Mouse (Mus musculus) embryonic facial prominence, embryonic 12.5 days (tissue): ENCODE measurements around the gene Usp10. TPM values are rescaled to one million over a fixed set of nuclear protein-coding genes. Genes with fewer than 3 reads are reported as not detected.

ENCODE experiments used
- ATAC-seq: fragments of 200-750 bp; cut with Nextera tagmentation; 2 replicates; pipeline ENCODE4 v1.8.0; 2017; ENCODE audit not compliant: insufficient number of reproducible peaks, insufficient read depth, low FRiP score, low TSS enrichment
- H3K27ac ChIP-seq: fragments of 300-500 bp; sonication (generic); 2 replicates; pipeline ENCODE4 v1.5.1; 2016; ENCODE audit warnings: mild to moderate bottlenecking
- H3K27me3 ChIP-seq: fragments of 300-500 bp; sonication (generic); 2 replicates; pipeline ENCODE4 v1.6.1; 2016; ENCODE audit warnings: mild to moderate bottlenecking, moderate library complexity
- H3K36me3 ChIP-seq: fragments of 300-500 bp; sonication (generic); 2 replicates; pipeline ENCODE4 v1.6.1; 2016; ENCODE audit warnings: mild to moderate bottlenecking
- H3K4me1 ChIP-seq: fragments of 300-500 bp; sonication (generic); 2 replicates; pipeline ENCODE4 v1.6.1; 2016
- H3K4me2 ChIP-seq: fragments of 300-500 bp; sonication (generic); replicated peaks from 2 replicates; pipeline ENCODE4 v1.6.1; 2016; ENCODE audit warnings: mild to moderate bottlenecking, moderate library complexity
- H3K4me3 ChIP-seq: fragments of 300-500 bp; sonication (generic); 2 replicates; pipeline ENCODE4 v1.5.1; 2016; ENCODE audit warnings: mild to moderate bottlenecking
- H3K9ac ChIP-seq: fragments of 300-500 bp; sonication (generic); 2 replicates; pipeline ENCODE4 v1.6.1; 2016; ENCODE audit warnings: mild to moderate bottlenecking, moderate library complexity
- H3K9me3 ChIP-seq: fragments of 300-500 bp; sonication (generic); 2 replicates; pipeline ENCODE4 v1.6.1; 2016; ENCODE audit warnings: mild to moderate bottlenecking, moderate library complexity
- WGBS: fragments of 180-500 bp; shearing (Covaris S2); methylation state at CpG from one replicate; pipeline ENCODE4 v1.1.7; 2016; 5-methylcytosine and 5-hydroxymethylcytosine counted together
- polyA plus RNA-seq: library from polyadenylated mRNA; unstranded; fragments of >200 nt; fragmentation: Nextera tagmentation; extraction: Ambion mirVana; gene quantifications from 2 replicates; pipeline ENCODE4 v1.2.1, GENCODE M21; 2016

Gene Usp10
- polyA plus RNA-seq, 1 experiment from 2014 or later = 154 TPM

DNA sequence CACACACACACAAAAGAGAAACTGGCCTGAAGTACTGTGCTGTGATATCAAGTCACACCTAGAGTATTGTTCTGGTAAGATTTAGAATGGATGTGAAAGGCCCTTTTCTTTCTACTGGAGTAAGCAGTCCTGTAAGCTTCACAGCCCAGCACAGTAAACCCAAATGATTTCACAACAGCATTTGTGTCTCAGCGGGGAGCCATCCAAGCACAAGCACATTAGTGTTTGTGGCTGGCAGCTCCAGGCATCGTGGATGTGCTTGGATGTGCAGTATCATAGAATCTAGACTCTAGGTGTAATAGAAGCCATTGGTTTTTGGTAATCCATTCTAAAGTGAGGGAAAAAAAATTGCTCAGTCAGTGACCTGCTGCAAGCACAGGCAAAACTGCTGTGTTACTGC is 29.2 kb downstream of the Usp10 start:
- WGBS = 92% methylated on average over 2 of the region's 2 CpGs
- Histone ChIP-seq H3K4me2 (no peak overlapping the region), H3K9me3 (no peaks in the 10 kb centered on the region), H3K36me3 (peaks cover 66% of the 10 kb centered on the region), H3K4me1 (no peaks in the 10 kb centered on the region), H3K4me3 (no peak overlapping the region), H3K27ac (no peak overlapping the region), H3K27me3 (no peaks in the 10 kb centered on the region), H3K9ac (no peak overlapping the region)
- ATAC-seq = no peak

DNA sequence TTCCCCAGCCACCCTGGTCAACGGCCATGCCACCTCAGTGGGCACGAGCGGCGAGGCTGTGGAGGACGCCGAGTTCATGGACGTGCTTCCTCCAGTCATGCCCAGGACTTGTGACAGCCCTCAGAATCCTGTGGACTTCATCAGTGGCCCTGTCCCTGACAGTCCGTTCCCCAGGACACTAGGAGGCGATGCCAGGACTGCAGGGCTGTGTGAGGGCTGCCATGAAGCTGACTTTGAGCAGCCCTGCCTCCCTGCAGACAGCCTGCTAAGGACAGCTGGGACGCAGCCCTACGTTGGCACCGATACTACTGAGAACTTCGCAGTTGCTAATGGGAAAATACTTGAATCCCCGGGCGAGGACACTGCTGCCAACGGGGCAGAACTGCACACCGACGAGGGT is 31.3 kb downstream of the Usp10 start:
- no peak overlapping the region for H3K4me3 ChIP-seq
- H3K9ac ChIP-seq = no peak overlapping the region
- no peak for ATAC-seq
- H3K4me2 ChIP-seq = no peak overlapping the region
- no peak overlapping the region for H3K27ac ChIP-seq
- no peaks in the 10 kb centered on the region for H3K27me3 ChIP-seq
- H3K9me3 ChIP-seq = no peaks in the 10 kb centered on the region
- peaks cover 57% of the 10 kb centered on the region for H3K36me3 ChIP-seq
- no peaks in the 10 kb centered on the region for H3K4me1 ChIP-seq
- WGBS = 94% methylated on average over 18 of the region's 18 CpGs

DNA sequence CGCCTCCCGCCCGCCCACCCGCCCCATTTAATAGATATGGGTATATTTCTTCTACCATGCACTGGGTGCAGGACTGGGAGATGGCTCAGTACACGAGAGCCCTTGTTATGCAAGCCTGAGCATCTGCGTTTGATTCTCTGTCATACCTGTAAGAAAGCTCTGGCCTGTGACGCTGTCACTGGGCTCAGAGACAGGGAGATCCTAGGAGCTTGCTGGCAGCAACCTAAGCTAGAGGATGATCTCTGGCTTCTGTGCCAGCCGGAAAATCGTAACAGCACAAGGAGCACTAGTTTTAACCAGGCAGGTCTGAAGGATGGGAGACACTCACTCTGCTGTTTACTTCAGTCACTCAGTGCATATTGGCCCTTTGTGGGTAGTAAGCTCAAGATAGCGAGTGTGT is 33.5 kb downstream of the Usp10 start:
- no peak overlapping the region for H3K27ac ChIP-seq

DNA sequence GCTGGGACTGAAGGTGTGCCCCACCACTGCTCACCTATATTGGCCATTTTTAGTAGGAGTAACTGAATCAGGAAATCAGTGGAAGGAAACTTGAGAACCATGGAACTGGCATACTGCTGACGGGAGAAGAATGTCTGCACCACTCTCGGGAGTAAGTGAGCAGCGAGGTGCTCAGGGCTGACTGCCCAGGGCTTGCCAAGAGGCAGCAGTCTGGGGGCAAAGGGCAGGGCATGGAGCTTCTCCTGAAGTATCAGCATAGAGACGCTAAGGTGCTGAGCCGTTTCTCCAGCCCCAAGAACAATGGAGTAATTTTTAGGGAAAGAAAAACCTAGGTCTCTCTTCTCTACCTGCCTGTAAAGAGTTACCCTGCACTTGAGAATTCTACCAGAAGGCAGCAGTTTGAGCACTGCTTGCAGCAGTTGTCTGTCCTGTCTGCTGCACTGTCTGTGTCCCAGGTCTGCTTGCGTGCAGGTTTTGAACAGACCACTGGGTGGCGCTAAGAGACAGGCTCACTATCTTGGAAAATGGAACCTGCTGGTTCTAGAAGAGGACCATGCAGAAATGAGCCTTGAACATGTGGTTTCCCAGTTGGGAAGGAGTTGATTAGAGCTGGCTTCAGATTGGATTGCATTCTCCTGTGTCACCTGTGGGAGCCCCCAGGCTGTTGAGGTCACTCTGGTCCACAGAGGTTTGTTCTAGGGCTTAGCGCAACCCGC is 34.1 kb downstream of the Usp10 start:
- no peak overlapping the region for H3K4me3 ChIP-seq
- peak; percentile 42; the same call in 1 of the 2 replicates for ATAC-seq
- H3K27ac ChIP-seq = no peak overlapping the region
- H3K36me3 ChIP-seq = peaks cover 67% of the 10 kb centered on the region
- H3K4me1 ChIP-seq = no peaks in the 10 kb centered on the region
- no peaks in the 10 kb centered on the region for H3K9me3 ChIP-seq
- 59% methylated on average over 9 of the region's 9 CpGs for WGBS
- no peak overlapping the region for H3K9ac ChIP-seq
- no peak overlapping the region for H3K4me2 ChIP-seq
- H3K27me3 ChIP-seq = no peaks in the 10 kb centered on the region

More for the DNA sequence above, 33.5 kb downstream of the Usp10 start:
- no peaks in the 10 kb centered on the region for H3K9me3 ChIP-seq
- H3K9ac ChIP-seq = no peak overlapping the region
- H3K4me1 ChIP-seq = no peaks in the 10 kb centered on the region
- no peak overlapping the region for H3K4me3 ChIP-seq
- H3K27me3 ChIP-seq = no peaks in the 10 kb centered on the region
- H3K36me3 ChIP-seq = peaks cover 63% of the 10 kb centered on the region
- no peak overlapping the region for H3K4me2 ChIP-seq
- 95% methylated on average over 10 of the region's 10 CpGs for WGBS
- ATAC-seq = no peak

DNA sequence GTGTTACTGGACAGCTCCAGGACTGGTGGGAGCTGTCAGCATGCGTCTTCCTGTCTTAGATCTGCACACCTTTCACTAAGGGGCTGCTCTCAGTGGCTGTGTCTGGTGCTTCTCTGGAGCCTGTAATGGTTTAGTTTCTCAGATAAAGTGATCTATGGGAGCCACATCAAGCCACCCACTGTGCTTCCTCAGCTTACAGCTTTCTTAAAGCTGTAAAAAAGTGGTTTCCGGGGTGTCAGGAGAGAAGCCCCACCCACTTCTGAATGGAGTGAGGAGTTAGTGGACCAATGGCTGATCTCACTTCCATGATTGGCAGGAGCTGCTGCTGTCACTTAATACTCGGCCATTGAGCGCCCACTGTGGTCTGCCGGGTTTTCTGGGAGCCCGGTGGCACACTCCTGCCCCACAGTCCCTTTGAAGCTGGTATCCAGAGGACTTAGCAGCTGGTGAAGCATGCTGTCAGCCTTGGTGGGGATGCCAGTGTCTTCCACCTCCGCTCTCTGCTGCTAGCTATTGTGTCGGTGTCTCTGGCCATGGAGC is 36.2 kb downstream of the Usp10 start:
- WGBS = 74% methylated on average over 8 of the region's 8 CpGs
- no peaks in the 10 kb centered on the region for H3K27me3 ChIP-seq
- no peak overlapping the region for H3K4me3 ChIP-seq
- no peak for ATAC-seq
- 0 out of 2 replicates have a peak, but pooled peaks cover 3% of the 10 kb centered on the region for H3K4me1 ChIP-seq
- H3K36me3 ChIP-seq = peaks cover 71% of the 10 kb centered on the region
- H3K4me2 ChIP-seq = no peak overlapping the region
- no peak overlapping the region for H3K9ac ChIP-seq
- no peak overlapping the region for H3K27ac ChIP-seq
- no peaks in the 10 kb centered on the region for H3K9me3 ChIP-seq

DNA sequence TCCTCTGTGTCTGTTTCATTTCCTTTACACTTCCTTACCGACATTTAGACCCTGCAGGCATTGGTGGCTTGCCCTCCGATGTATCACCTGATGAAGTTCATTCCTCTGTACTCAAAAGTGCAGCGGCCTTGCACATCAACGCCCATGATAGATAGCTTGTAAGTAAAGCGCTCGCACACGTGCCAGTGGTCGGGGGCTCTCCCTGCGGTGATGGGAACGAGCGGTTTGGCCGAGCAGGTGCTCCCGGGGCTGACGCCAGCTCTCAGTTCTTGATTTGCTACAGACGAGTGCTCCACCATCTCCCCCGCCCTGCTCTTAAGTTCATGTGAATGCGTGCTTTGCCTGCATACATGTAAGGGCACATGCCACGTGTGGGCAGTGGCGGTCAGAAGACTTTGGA is 37.5 kb downstream of the Usp10 start:
- ATAC-seq = no peak
- 0 out of 2 replicates have a peak, but pooled peaks cover 3% of the 10 kb centered on the region for H3K4me1 ChIP-seq
- H3K27me3 ChIP-seq = no peaks in the 10 kb centered on the region
- no peak overlapping the region for H3K27ac ChIP-seq
- peaks cover 71% of the 10 kb centered on the region for H3K36me3 ChIP-seq
- H3K9ac ChIP-seq = no peak overlapping the region
- H3K4me2 ChIP-seq = no peak overlapping the region
- WGBS = 90% methylated on average over 19 of the region's 19 CpGs
- no peaks in the 10 kb centered on the region for H3K9me3 ChIP-seq
- H3K4me3 ChIP-seq = no peak overlapping the region

DNA sequence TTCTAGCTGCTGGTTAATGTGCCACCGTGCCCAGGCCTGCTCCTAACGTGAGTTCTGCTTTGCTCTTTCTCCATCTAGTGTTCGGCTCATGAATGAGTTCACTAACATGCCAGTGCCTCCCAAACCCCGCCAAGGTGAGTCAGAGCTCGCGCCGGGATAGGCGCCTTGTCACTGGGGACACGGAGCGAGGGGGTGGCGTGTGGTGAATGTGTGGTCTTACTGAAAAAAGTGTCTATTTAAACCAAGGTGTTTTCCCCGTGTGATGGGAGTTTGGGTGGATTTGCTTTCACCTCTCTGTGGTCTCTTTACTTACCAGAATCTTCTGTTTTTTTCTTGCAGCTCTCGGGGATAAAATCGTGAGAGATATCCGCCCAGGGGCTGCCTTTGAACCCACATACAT is 38.2 kb downstream of the Usp10 start:
- Histone ChIP-seq H3K4me3 (no peak overlapping the region), H3K4me2 (no peak overlapping the region), H3K27me3 (no peaks in the 10 kb centered on the region), H3K27ac (no peak overlapping the region), H3K36me3 (peaks cover 76% of the 10 kb centered on the region), H3K9me3 (no peaks in the 10 kb centered on the region), H3K9ac (no peak overlapping the region), H3K4me1 (0 out of 2 replicates have a peak, but pooled peaks cover 3% of the 10 kb centered on the region)
- no peak for ATAC-seq
- WGBS = 91% methylated on average over 15 of the region's 15 CpGs

DNA sequence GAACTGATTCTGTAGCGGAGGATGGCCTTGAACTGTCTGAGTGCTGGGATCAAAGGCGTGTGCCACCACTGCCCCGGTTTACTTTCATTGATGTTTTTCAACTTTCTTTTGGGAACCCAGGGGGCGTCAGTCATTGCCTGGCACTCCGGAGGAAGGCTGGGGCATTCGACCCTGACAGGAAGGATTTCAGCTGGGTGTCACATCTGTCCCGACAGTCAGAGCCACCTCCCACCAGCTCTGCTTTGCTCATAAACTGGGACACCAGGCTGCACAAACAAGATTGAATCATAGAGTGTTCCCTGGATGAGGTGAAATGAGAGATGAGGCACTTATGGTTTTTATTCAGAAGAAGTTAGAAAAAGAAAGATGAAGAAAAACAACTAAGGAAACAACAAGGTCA is 42.1 kb downstream of the Usp10 start:
- H3K36me3 ChIP-seq = peaks cover 94% of the 10 kb centered on the region
- no peak overlapping the region for H3K4me2 ChIP-seq
- no peaks in the 10 kb centered on the region for H3K9me3 ChIP-seq
- H3K9ac ChIP-seq = no peak overlapping the region
- no peak overlapping the region for H3K4me3 ChIP-seq
- 83% methylated on average over 7 of the region's 7 CpGs for WGBS
- 0 out of 2 replicates have a peak, but pooled peaks cover 3% of the 10 kb centered on the region for H3K4me1 ChIP-seq
- no peaks in the 10 kb centered on the region for H3K27me3 ChIP-seq
- ATAC-seq = no peak
- H3K27ac ChIP-seq = no peak overlapping the region

DNA sequence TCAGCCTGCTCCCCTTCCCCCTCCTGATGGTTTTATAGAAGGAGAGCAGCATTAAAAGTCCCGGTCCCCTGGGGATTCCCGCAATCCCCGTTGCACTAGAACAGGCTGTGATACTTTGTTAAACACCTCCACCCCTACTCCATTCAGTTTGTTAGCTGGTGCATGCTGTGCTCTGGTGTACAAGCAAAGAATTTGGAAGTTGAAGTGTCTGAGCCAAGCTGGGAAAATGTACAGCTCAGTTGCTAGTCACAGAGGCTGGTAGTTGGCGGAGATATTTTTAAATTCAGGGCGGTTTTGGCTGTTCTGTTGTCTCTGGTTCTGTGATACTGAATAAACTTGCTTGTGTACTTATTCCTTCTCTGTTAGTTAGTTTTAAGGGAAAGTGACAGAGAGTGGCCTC is 42.6 kb downstream of the Usp10 start:
- Histone ChIP-seq H3K27ac (no peak overlapping the region), H3K4me1 (0 out of 2 replicates have a peak, but pooled peaks cover 3% of the 10 kb centered on the region), H3K9ac (no peak overlapping the region), H3K9me3 (no peaks in the 10 kb centered on the region), H3K4me2 (no peak overlapping the region), H3K4me3 (no peak overlapping the region), H3K27me3 (no peaks in the 10 kb centered on the region), H3K36me3 (peaks cover 95% of the 10 kb centered on the region)
- ATAC-seq = no peak
- 87% methylated on average over 5 of the region's 5 CpGs for WGBS

DNA sequence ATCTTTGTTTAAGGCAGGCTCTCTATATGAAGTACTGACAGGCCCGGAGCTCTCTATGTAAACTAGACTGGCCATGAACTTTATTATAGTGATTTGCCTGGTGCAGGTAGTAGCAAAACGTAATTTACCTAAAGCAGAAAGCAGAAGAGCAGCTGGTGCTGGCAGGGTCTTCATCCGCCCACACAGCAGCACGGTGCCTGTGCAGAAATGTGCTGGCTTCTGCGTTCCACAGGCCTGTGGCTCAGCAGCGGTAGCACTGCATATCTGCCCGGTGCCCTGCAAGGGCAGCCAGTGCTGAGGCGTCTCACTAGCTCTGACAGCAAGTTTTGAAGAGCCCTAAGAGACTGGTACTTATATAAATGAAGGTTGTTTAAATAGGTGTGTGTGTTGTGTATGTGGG is 45.2 kb downstream of the Usp10 start:
- H3K27ac ChIP-seq = no peak overlapping the region
- ATAC-seq = no peak
- H3K4me3 ChIP-seq = no peak overlapping the region
- H3K4me1 ChIP-seq = peaks cover 4% of the 10 kb centered on the region; the same call in 1 of the 2 replicates
- no peaks in the 10 kb centered on the region for H3K27me3 ChIP-seq
- H3K36me3 ChIP-seq = peaks cover 76% of the 10 kb centered on the region
- no peaks in the 10 kb centered on the region for H3K9me3 ChIP-seq
- WGBS = 95% methylated on average over 8 of the region's 8 CpGs
- no peak overlapping the region for H3K4me2 ChIP-seq
- no peak overlapping the region for H3K9ac ChIP-seq

DNA sequence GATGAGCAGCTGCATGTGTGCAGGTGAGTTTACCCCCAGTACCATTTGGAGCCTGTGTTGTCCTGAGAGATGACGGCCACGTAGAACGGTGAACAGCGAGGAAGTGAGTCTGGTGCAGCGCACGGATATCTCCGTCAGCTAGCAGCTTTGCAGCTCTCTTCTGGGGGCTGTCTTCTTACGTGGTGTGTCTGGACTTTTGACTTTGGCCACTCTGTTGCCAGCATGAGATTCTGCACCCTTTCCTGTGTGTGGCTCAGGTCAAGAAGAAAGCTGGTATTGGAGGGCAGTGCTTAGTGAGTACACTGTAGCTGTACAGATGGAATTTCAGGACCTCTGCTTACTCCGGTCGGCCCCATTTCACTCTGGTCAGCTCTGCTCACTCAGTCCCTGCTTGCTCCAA is 47.9 kb downstream of the Usp10 start:
- ATAC-seq = no peak
- no peak overlapping the region for H3K9ac ChIP-seq
- no peaks in the 10 kb centered on the region for H3K27me3 ChIP-seq
- H3K4me3 ChIP-seq = no peak overlapping the region
- no peaks in the 10 kb centered on the region for H3K9me3 ChIP-seq
- H3K27ac ChIP-seq = no peak overlapping the region
- peaks cover 4% of the 10 kb centered on the region; the same call in 1 of the 2 replicates for H3K4me1 ChIP-seq
- H3K36me3 ChIP-seq = peaks cover 48% of the 10 kb centered on the region
- no peak overlapping the region for H3K4me2 ChIP-seq
- WGBS = 93% methylated on average over 10 of the region's 10 CpGs

DNA sequence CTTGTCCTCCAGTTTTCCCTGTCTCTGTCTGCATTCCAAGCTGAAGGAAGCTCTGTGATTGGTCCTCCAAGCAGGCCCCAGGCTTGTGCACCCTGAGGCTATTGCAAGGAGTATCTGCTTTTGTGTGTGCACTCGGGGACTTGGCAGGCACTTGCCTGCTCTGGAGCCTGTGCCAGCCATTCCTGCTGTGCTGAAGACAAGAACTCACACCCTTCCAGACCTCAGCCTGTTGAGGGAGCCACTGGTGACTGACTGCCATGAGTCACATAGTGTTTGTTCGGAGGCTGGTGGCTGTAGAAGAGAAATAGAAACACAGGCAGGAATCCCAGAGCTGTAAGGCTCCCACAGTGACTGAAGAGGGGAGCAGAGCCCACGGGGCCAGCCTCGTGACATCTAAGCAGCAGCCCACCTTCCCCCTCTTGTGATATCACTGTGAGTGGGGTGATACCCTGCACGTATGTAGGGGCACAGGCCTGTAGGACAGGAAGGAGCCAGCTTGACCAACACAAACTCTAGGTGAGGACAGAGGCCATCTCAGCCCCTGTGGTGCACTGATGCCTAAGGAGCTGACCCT is 50.5 kb downstream of the Usp10 start:
- H3K4me3 ChIP-seq = no peak overlapping the region
- H3K36me3 ChIP-seq = peaks cover 23% of the 10 kb centered on the region
- ATAC-seq = no peak
- H3K27me3 ChIP-seq = no peaks in the 10 kb centered on the region
- H3K4me2 ChIP-seq = no peak overlapping the region
- H3K9ac ChIP-seq = no peak overlapping the region
- 54% methylated on average over 5 of the region's 5 CpGs for WGBS
- H3K27ac ChIP-seq = no peak overlapping the region
- H3K4me1 ChIP-seq = peaks cover 4% of the 10 kb centered on the region; the same call in 1 of the 2 replicates
- H3K9me3 ChIP-seq = no peaks in the 10 kb centered on the region
